Mouse (Mus musculus) c-Kit-positive CD71-positive TER-119-positive erythroid progenitor cells, embryonic 14.5 days (primary cell): ENCODE measurements at regions not wholly inside any gene's neighbourhood (a gene's known extent, or its start where the extent isn't known, plus 50 kb on each side); places are given as distances from the start of the nearest gene placed in this dataset.
A peak's percentile ranks its signal among the peaks of the same experiment; 100 is the strongest.

Experiments used
- DNase-seq: peaks from one replicate; pipeline ENCODE4 v3.0.0-alpha.2; 2013; ENCODE audit warnings: low spot score

GRCm38 (mm10) chr11:94882687-94883383 lies 53.2 kb upstream of the Col1a1 start:
- DNase-seq = no peak

GRCm38 (mm10) chr11:94881982-94882686 lies 53.9 kb upstream of the Col1a1 start:
- DNase-seq = no peak

GRCm38 (mm10) chr11:94880896-94881840 lies 54.9 kb upstream of the Col1a1 start:
- DNase-seq = no peak

- DNase-seq = no peak
These were observed 59.3 kb upstream of the Col1a1 start for GRCm38 (mm10) chr11:94876707-94877106.

- DNase-seq = no peak
These were observed 61.0 kb upstream of the Col1a1 start for GRCm38 (mm10) chr11:94875026-94875425.

- DNase-seq = no peak
These were observed 61.9 kb upstream of the Col1a1 start for GRCm38 (mm10) chr11:94874155-94874561.

GRCm38 (mm10) chr11:94873693-94874092 lies 62.3 kb upstream of the Col1a1 start:
- DNase-seq = no peak

GRCm38 (mm10) chr11:94872921-94873320 lies 63.1 kb upstream of the Col1a1 start:
- DNase-seq = no peak

- DNase-seq = peak; percentile 34
These were observed 65.7 kb upstream of the Col1a1 start for GRCm38 (mm10) chr11:94870341-94870740.

- DNase-seq = peak; percentile 7
These were observed 66.2 kb upstream of the Col1a1 start for GRCm38 (mm10) chr11:94869866-94870265.

GRCm38 (mm10) chr11:94866176-94866967 lies 69.7 kb upstream of the Col1a1 start:
- DNase-seq = peak; percentile 51

GRCm38 (mm10) chr11:94850129-94850528 lies 67.6 kb upstream of the Tmem92 start:
- DNase-seq = peak; percentile 9

GRCm38 (mm10) chr11:94839133-94839532 lies 56.6 kb upstream of the Tmem92 start:
- DNase-seq = no peak

GRCm38 (mm10) chr11:94838140-94838539 lies 55.6 kb upstream of the Tmem92 start:
- DNase-seq = peak; percentile 14

GRCm38 (mm10) chr11:94836347-94836746 lies 53.8 kb upstream of the Tmem92 start:
- DNase-seq = no peak

GRCm38 (mm10) chr11:94832246-94832985 lies 49.9 kb upstream of the Tmem92 start:
- peak; percentile 48 for DNase-seq
